In genomic region chr5:44227462-44227840, GRCm38 (mm10) we compare ENCODE assay signal across 8 mouse cellular contexts. TPM values are rescaled to one million over a fixed set of nuclear protein-coding genes. Genes with fewer than 3 reads are reported as not detected.
DNase-seq lines count a peak whose midpoint lies in the region; ATAC-seq and TF ChIP-seq lines count a peak whose summit lies in the region.

No protein-coding gene starts in this region.

- H3K4me3 ChIP-seq in kidney, embryonic 15.5 days (replicated peaks): peak overlapping the region; percentile 97
- peak overlapping the region; percentile 99 for H3K4me3 ChIP-seq in brown adipose tissue, adult 24 weeks (ENCODE audit: insufficient read depth, low read depth, low read length)
- peak overlapping the region; percentile 91 for H3K4me3 ChIP-seq in hindbrain, postnatal 0 days (ENCODE audit: low read length)
- H3K4me3 ChIP-seq in midbrain, embryonic 15.5 days: peak overlapping the region; percentile 87

- H3K36me3 ChIP-seq in kidney, embryonic 15.5 days: no peaks in the 10 kb centered on the region
- H3K36me3 ChIP-seq in hindbrain, postnatal 0 days (ENCODE audit: insufficient read depth, low read length): no peaks in the 10 kb centered on the region
- no peaks in the 10 kb centered on the region for H3K36me3 ChIP-seq in midbrain, embryonic 15.5 days (replicated peaks)

- ATAC-seq in kidney, embryonic 15.5 days (replicated peaks; ENCODE audit: low FRiP score): no peak
- no peak for ATAC-seq in hindbrain, postnatal 0 days
- ATAC-seq in midbrain, embryonic 15.5 days (replicated peaks): no peak

- no peak for TF ChIP-seq CTCF in hindbrain, postnatal 0 days (IDR thresholded peaks at IDR 0.05; ENCODE audit: low read depth)

- peak overlapping the region; percentile 95 for H3K9ac ChIP-seq in kidney, embryonic 15.5 days
- H3K9ac ChIP-seq in hindbrain, postnatal 0 days (replicated peaks; ENCODE audit: low read length): peak overlapping the region; percentile 97
- H3K9ac ChIP-seq in midbrain, embryonic 15.5 days: peak overlapping the region; percentile 87

- no peak for DNase-seq in kidney, postnatal 10 days
- DNase-seq in hindbrain, postnatal 0 days (ENCODE audit: low spot score): no peak
- no peak for DNase-seq in frontal cortex, postnatal 14 days (ENCODE audit: low spot score in 2 of 2)
- DNase-seq in layer of hippocampus, postnatal 10 days (ENCODE audit: low spot score in 2 of 2): no peak
- no peak for DNase-seq in urinary bladder, postnatal 25 days (ENCODE audit: low spot score)

- 4% methylated on average over 6 of the region's 6 CpGs for WGBS in kidney, embryonic 15.5 days
- 12% methylated on average over 6 of the region's 6 CpGs for WGBS in hindbrain, postnatal 0 days
- WGBS in midbrain, embryonic 15.5 days: 6% methylated on average over 6 of the region's 6 CpGs

- H3K27ac ChIP-seq in kidney, embryonic 15.5 days: peak overlapping the region; percentile 92
- peak overlapping the region; percentile 88 for H3K27ac ChIP-seq in brown adipose tissue, adult 24 weeks (replicated peaks; ENCODE audit: low read depth, low read length)
- peak overlapping the region; percentile 98 for H3K27ac ChIP-seq in hindbrain, postnatal 0 days
- H3K27ac ChIP-seq in midbrain, embryonic 15.5 days: peak overlapping the region; percentile 94

- H3K9me3 ChIP-seq in kidney, embryonic 15.5 days (replicated peaks): no peaks in the 10 kb centered on the region
- no peaks in the 10 kb centered on the region for H3K9me3 ChIP-seq in hindbrain, postnatal 0 days (ENCODE audit: low read length)
- no peaks in the 10 kb centered on the region for H3K9me3 ChIP-seq in midbrain, embryonic 15.5 days

- H3K27me3 ChIP-seq in kidney, embryonic 15.5 days: no peaks in the 10 kb centered on the region
- H3K27me3 ChIP-seq in hindbrain, postnatal 0 days (ENCODE audit: insufficient read depth, low read length): no peaks in the 10 kb centered on the region
- no peaks in the 10 kb centered on the region for H3K27me3 ChIP-seq in midbrain, embryonic 15.5 days (replicated peaks)

- H3K4me2 ChIP-seq in kidney, embryonic 15.5 days: peak overlapping the region; percentile 76
- peak overlapping the region; percentile 78 for H3K4me2 ChIP-seq in hindbrain, postnatal 0 days (ENCODE audit: low read depth, low read length)
- H3K4me2 ChIP-seq in midbrain, embryonic 15.5 days: peak overlapping the region; percentile 84

- H3K4me1 ChIP-seq in kidney, embryonic 15.5 days: peaks cover 38% of the 10 kb centered on the region
- peaks cover 12% of the 10 kb centered on the region; the same call in 1 of the 2 replicates for H3K4me1 ChIP-seq in brown adipose tissue, adult 24 weeks (ENCODE audit: control insufficient read depth, insufficient read depth, insufficient read length, low read length)
- peaks cover 16% of the 10 kb centered on the region for H3K4me1 ChIP-seq in hindbrain, postnatal 0 days (ENCODE audit: insufficient read depth, low read length)
- peaks cover 38% of the 10 kb centered on the region for H3K4me1 ChIP-seq in midbrain, embryonic 15.5 days

RNA-seq across cellular contexts. Expression of gene Tapt1, which starts 1.0 kb away (rescaled TPM):
- polyA plus RNA-seq in kidney, embryonic 15.5 days (2015; fragmentation: Nextera tagmentation; extraction: Ambion mirVana): 28.5 and 30.0 TPM in 2 replicates
- 14.7 and 25.2 TPM in 2 replicates for polyA plus RNA-seq in brown adipose tissue, adult 24 weeks (2012; ENCODE audit: insufficient read depth, insufficient read length, missing spikeins)
- total RNA-seq in hindbrain, postnatal 0 days (2014; rRNA removed): 82.3 and 86.4 TPM in 2 replicates
- polyA plus RNA-seq in hindbrain, postnatal 0 days (2015; fragmentation: Nextera tagmentation; extraction: Ambion mirVana): 24.6 and 26.5 TPM in 2 replicates
- polyA plus RNA-seq in midbrain, embryonic 15.5 days (2015; fragmentation: Nextera tagmentation; extraction: Ambion mirVana): 32.3 and 33.2 TPM in 2 replicates
- 10 to 100 TPM; 42.7 to 47.5 TPM for total RNA-seq in layer of hippocampus, postnatal 10 days (2021)
